Mouse (Mus musculus) kidney, embryonic 14.5 days (tissue): ENCODE results near the gene Reg4. TPM values are rescaled to one million over a fixed set of nuclear protein-coding genes. Genes with fewer than 3 reads are reported as not detected.

Experiments
- ATAC-seq: fragments of 200-750 bp; cut with Nextera tagmentation; 2 replicates; pipeline ENCODE4 v1.8.0; 2017; ENCODE audit warnings: moderate number of reproducible peaks, mild to moderate bottlenecking, moderate TSS enrichment, moderate library complexity; ENCODE audit not compliant: low FRiP score, low TSS enrichment
- H3K27ac ChIP-seq: fragments of 300-500 bp; sonication (generic); 2 replicates; pipeline ENCODE4 v1.5.1; 2014; ENCODE audit warnings: low read depth, mild to moderate bottlenecking, low read length, moderate library complexity, mixed read lengths
- H3K27me3 ChIP-seq: fragments of 300-500 bp; sonication (generic); 2 replicates; pipeline ENCODE4 v1.6.1; 2014; ENCODE audit warnings: mild to moderate bottlenecking, low read length; ENCODE audit not compliant: control insufficient read depth, insufficient read depth
- H3K36me3 ChIP-seq: fragments of 300-500 bp; sonication (generic); 2 replicates; pipeline ENCODE4 v1.6.1; 2014; ENCODE audit warnings: low read length, mixed read lengths; ENCODE audit not compliant: control insufficient read depth, insufficient read depth
- H3K4me1 ChIP-seq: fragments of 300-500 bp; sonication (generic); 2 replicates; pipeline ENCODE4 v1.6.1; 2014; ENCODE audit warnings: low read length, mixed read lengths; ENCODE audit not compliant: control insufficient read depth, insufficient read depth
- H3K4me2 ChIP-seq: fragments of 300-500 bp; sonication (generic); replicated peaks from 2 replicates; pipeline ENCODE4 v1.6.1; 2014; ENCODE audit warnings: low read depth, mild to moderate bottlenecking, low read length
- H3K4me3 ChIP-seq: fragments of 300-500 bp; sonication (generic); 2 replicates; pipeline ENCODE4 v1.5.1; 2014; ENCODE audit warnings: mild to moderate bottlenecking, low read length
- H3K9ac ChIP-seq: fragments of 300-500 bp; sonication (generic); 2 replicates; pipeline ENCODE4 v1.6.1; 2014; ENCODE audit warnings: low read depth, mild to moderate bottlenecking, low read length, moderate library complexity
- H3K9me3 ChIP-seq: fragments of 300-500 bp; sonication (generic); 2 replicates; pipeline ENCODE4 v1.6.1; 2016; ENCODE audit warnings: low read length; ENCODE audit not compliant: control insufficient read depth
- WGBS: fragments of 180-500 bp; shearing (Covaris S2); extraction: QIAGEN DNeasy Blood & Tissue Kit; methylation state at CpG from one replicate; pipeline ENCODE4 v1.1.7; 2014; 5-methylcytosine and 5-hydroxymethylcytosine counted together
- polyA plus RNA-seq: library from polyadenylated mRNA; unstranded; fragments of >200 nt; fragmentation: Nextera tagmentation; extraction: Ambion mirVana; gene quantifications from 2 replicates; pipeline ENCODE4 v1.2.1, GENCODE M21; 2014

The Reg4 gene
- polyA plus RNA-seq, 1 experiment from 2014 or later: not detected

DNA sequence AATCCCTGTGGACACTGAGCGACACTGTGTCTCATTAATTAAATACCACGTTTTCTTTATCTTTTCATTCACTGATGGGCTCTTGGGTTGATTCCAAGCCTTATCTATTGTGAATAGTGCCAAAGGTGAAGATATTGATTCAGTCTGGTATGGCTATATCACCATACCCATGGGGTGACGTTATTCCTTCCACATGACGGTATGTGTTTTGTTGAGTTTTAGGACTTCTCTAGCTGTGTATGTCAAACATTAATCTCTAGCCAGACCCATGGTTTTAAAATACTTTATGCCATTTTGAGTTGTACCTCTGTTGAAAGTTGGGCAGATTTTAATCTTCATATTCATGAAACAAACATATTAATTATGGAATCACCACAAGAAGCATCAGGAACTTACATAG is 12.8 kb upstream of the Reg4 start:
- Histone ChIP-seq H3K9me3 (no peaks in the 10 kb centered on the region), H3K4me2 (no peak overlapping the region), H3K4me1 (peaks cover 14% of the 10 kb centered on the region), H3K4me3 (no peak overlapping the region), H3K27ac (no peak overlapping the region), H3K36me3 (no peaks in the 10 kb centered on the region), H3K27me3 (no peaks in the 10 kb centered on the region), H3K9ac (no peak overlapping the region)
- no peak for ATAC-seq
- WGBS: 88% methylated on average over 4 of the region's 4 CpGs

GRCm38 (mm10) chr3:98210860-98211259 is 11.1 kb upstream of the Reg4 start:
- Histone ChIP-seq H3K36me3 (no peaks in the 10 kb centered on the region), H3K4me3 (no peak overlapping the region), H3K27me3 (no peaks in the 10 kb centered on the region), H3K9ac (no peak overlapping the region), H3K9me3 (no peaks in the 10 kb centered on the region), H3K27ac (no peak overlapping the region), H3K4me2 (no peak overlapping the region), H3K4me1 (peaks cover 14% of the 10 kb centered on the region)
- 58% methylated on average over 10 of the region's 10 CpGs for WGBS
- ATAC-seq: no peak

DNA sequence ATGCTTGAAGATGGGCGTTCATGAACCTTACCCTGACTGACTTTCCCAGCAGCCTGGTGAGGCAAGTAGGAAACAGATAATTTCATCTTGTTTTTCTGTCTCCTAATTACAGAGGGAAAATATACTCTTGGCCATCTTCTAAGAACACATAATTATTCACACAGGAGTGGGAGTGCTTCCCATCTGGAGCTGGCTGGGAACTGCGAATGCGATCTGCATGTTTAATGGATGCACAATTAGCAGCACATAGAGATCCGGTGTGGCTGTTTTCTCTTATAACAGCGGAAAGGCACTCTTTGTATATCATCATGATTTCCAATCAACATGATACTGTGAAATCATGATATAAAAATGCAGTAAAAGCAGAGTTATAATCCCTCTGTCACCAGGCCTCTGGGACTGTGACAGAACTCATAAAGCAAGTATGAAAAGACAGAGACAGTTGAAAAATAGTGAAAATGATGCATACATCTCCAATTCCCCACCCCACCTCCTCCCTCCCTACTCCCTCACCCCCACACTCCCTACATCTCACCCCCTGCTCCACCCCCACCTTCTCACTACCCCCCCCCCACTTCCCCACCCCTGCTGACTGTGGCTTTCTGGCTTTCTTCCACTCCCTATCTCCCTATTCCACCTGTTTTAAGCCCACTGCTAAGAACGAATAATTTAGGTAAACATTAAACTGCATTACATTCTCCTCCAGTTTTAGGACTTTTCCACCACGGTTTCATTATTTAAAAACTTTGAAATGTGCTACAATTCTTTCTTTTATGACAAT is 10.5 kb upstream of the Reg4 start:
- H3K27me3 ChIP-seq: no peaks in the 10 kb centered on the region
- no peak for ATAC-seq
- H3K36me3 ChIP-seq: no peaks in the 10 kb centered on the region
- no peaks in the 10 kb centered on the region for H3K9me3 ChIP-seq
- 62% methylated on average over 7 of the region's 7 CpGs for WGBS
- H3K9ac ChIP-seq: no peak overlapping the region
- H3K27ac ChIP-seq: no peak overlapping the region
- peaks cover 11% of the 10 kb centered on the region; the same call in 1 of the 2 replicates for H3K4me1 ChIP-seq
- H3K4me3 ChIP-seq: no peak overlapping the region
- no peak overlapping the region for H3K4me2 ChIP-seq

GRCm38 (mm10) chr3:98216296-98216695 is 5.7 kb upstream of the Reg4 start:
- Histone ChIP-seq H3K4me3 (no peak overlapping the region), H3K27me3 (no peaks in the 10 kb centered on the region), H3K4me2 (no peak overlapping the region), H3K36me3 (no peaks in the 10 kb centered on the region), H3K9me3 (no peaks in the 10 kb centered on the region), H3K4me1 (0 out of 2 replicates have a peak, but pooled peaks cover 3% of the 10 kb centered on the region), H3K9ac (no peak overlapping the region), H3K27ac (no peak overlapping the region)
- no peak for ATAC-seq
- 83% methylated on average over 3 of the region's 3 CpGs for WGBS

- no peaks in the 10 kb centered on the region for H3K27me3 ChIP-seq
- H3K4me2 ChIP-seq: no peak overlapping the region
- ATAC-seq: no peak
- no peak overlapping the region for H3K27ac ChIP-seq
- 70% methylated on average over 3 of the region's 3 CpGs for WGBS
- H3K4me1 ChIP-seq: no peaks in the 10 kb centered on the region
- H3K36me3 ChIP-seq: no peaks in the 10 kb centered on the region
- H3K9me3 ChIP-seq: no peaks in the 10 kb centered on the region
- H3K9ac ChIP-seq: no peak overlapping the region
- H3K4me3 ChIP-seq: no peak overlapping the region
Observed at GRCm38 (mm10) chr3:98223263-98223662, 1.3 kb downstream of the Reg4 start.

DNA sequence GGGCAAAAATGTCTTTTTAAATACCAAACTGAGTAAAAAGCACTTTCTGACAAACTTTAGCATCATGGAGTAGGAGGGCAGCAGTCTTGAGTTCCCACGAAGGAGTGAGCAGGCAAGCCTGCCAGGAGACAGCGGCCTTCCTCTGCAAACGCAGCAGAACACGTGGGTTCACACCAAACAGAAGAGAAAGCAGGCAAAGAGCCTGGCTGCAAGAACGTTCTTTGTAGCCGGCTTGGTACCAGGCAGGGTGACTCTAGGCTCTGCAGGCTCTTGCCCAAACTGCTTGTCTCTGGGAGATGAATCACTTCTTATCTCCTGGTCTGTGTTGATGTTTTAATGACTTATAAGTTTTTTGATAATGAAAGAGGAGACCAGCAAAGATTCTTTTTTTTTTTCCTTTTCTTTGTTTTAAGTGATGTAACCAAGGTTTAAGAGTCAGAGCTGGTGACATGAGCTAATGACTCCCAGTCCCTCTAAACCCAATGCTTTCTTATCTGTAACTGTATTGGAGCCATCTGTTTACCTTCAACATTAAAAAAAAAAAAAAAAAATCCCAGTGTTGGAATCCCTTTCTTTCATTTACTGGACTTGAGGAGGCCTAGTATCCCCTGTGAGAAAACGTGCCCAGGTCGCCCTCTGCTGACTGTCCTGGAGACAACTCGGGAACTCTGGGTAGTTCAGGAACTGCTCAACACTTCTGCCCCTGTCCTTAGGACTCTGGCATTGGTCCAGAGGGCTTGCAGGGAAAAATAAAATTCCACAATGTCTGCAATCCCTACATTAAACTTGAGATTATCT is 2.0 kb downstream of the Reg4 start:
- H3K4me2 ChIP-seq: no peak overlapping the region
- no peak overlapping the region for H3K9ac ChIP-seq
- H3K4me3 ChIP-seq: no peak overlapping the region
- WGBS: 14% methylated on average over 9 of the region's 9 CpGs
- ATAC-seq: peak; percentile 88
- no peaks in the 10 kb centered on the region for H3K9me3 ChIP-seq
- no peaks in the 10 kb centered on the region for H3K4me1 ChIP-seq
- no peak overlapping the region; the same call in 1 of the 2 replicates for H3K27ac ChIP-seq
- H3K36me3 ChIP-seq: no peaks in the 10 kb centered on the region
- H3K27me3 ChIP-seq: no peaks in the 10 kb centered on the region

DNA sequence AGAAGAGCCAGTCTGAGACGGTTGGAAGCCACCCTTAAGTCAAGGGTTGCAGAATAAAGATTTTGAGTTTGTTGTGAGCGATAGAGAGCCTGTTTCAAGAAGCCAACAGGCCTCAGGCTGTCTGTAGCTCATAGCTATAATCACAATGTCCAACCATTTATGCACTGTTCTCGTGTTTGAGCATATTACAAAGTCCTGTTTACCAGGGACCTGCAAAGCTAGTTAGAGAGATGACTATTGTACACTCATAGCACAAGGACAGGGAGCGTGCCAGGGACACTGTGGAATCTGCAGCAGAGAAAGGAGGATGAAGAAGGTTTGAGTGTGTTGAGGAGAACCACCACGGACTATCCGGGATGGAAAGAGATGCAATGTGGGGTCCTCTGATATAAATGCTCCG is 3.0 kb downstream of the Reg4 start:
- WGBS: 92% methylated on average over 7 of the region's 7 CpGs
- H3K27ac ChIP-seq: no peak overlapping the region

GRCm38 (mm10) chr3:98225746-98226145 is 3.8 kb downstream of the Reg4 start:
- Histone ChIP-seq H3K4me1 (no peaks in the 10 kb centered on the region), H3K4me3 (no peak overlapping the region), H3K9ac (no peak overlapping the region), H3K27ac (no peak overlapping the region), H3K4me2 (no peak overlapping the region), H3K9me3 (no peaks in the 10 kb centered on the region), H3K36me3 (no peaks in the 10 kb centered on the region), H3K27me3 (no peaks in the 10 kb centered on the region)
- WGBS: 23% methylated on average over 2 of the region's 2 CpGs
- ATAC-seq: no peak

More for the DNA sequence above, 3.0 kb downstream of the Reg4 start:
- Histone ChIP-seq H3K27me3 (no peaks in the 10 kb centered on the region), H3K4me3 (no peak overlapping the region), H3K4me1 (no peaks in the 10 kb centered on the region), H3K4me2 (no peak overlapping the region), H3K36me3 (no peaks in the 10 kb centered on the region), H3K9me3 (no peaks in the 10 kb centered on the region), H3K9ac (no peak overlapping the region)
- ATAC-seq: no peak

DNA sequence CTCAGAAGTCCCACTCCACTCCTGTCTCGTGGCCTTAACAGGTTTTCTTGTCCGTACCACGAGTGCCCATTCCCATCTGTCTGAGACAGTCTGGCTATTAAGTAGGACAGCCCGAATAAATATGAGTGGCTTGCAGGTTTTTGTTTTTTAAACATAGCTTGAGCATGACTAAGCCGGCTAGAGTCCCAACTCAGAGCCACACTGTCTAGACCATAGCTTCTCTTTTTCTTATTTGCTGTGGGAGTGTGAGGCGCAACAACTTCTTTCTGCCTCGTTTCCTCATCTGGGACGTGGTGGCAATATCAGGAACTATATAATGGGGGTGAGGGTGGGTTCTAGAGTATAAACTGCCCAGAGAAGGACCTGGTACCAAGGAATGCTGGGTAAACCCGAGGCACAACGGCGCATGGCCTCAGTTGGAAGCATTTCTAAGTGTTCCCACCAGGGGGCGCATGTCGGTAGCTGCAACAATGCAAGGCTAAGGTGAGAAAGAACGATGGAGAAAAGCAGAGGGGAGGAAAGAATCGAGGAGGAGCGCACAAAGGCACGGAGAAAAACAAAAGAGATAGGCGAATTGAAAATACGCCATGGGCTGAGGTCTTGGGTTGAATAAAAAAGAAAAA is 5.1 kb downstream of the Reg4 start:
- Histone ChIP-seq H3K4me1 (no peaks in the 10 kb centered on the region), H3K27me3 (no peaks in the 10 kb centered on the region), H3K9me3 (no peaks in the 10 kb centered on the region), H3K36me3 (no peaks in the 10 kb centered on the region), H3K4me2 (no peak overlapping the region), H3K4me3 (no peak overlapping the region), H3K27ac (no peak overlapping the region), H3K9ac (no peak overlapping the region)
- peak; percentile 24 for ATAC-seq
- WGBS: 39% methylated on average over 19 of the region's 19 CpGs
